Mouse (Mus musculus) testis, adult 2 months (tissue): Measurements from ENCODE around the gene Sufu.

ENCODE experiments used
- CTCF ChIP-seq: fragments of 200-500 bp; IDR thresholded peaks from 2 replicates; pipeline ENCODE4 v1.5.1; 2012; ENCODE audit warnings: low read depth, mild to moderate bottlenecking, inconsistent platforms, low read length, moderate library complexity; ENCODE audit not compliant: control insufficient read depth, insufficient read depth, insufficient replicate concordance
- POLR2A ChIP-seq: fragments of 200-500 bp; IDR thresholded peaks from 2 replicates; pipeline ENCODE4 v1.6.1; 2012; ENCODE audit warnings: low read depth, mild to moderate bottlenecking, inconsistent platforms, low read length, moderate library complexity; ENCODE audit not compliant: control insufficient read depth

DNA sequence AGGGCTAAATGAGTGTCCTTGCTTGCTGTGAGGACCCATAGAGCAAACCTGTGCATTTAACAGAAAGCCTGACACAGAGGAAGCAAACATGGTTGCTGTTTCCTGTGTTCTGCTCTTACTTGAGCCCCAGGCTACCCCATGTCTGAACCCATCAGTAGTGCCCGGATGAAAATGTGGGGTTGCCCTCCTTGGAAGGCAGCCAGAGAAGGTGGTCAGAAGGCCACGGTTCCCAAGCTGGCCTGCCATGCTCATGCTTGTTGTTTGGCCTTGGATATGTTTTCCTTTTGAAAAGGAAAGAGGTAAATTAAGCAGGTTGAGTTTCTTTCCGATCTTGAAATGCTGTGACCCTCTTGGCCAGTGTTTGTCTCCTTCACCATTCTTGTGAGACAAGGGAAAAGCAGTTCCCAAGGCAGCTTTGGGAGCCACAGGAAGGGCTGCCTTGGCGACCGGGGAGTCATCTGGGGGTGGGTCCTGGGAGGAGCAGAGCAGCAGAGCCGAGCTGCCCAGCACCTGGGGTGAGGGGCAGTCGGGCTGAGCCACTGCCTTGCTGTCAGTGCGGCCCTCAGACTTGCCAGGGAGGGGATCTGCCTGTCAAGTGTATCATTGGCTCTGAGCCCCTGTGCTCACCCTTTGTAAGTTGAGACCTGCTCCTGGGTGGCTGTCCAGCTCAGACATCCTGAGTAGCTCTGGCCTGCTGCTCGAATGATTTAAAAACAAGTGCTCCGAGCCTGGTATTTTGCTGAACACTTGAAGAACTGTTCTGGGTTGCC lies 74.8 kb downstream of the Sufu start:
- no peak for TF ChIP-seq CTCF
- no peak for TF ChIP-seq POLR2A
